Mouse (Mus musculus) intestine, postnatal 0 days (tissue): Measurements from ENCODE around the gene Mad1l1. TPM values are rescaled to one million over a fixed set of nuclear protein-coding genes. Genes with fewer than 3 reads are reported as not detected.

Experiments
- ATAC-seq: fragments of 200-750 bp; cut with Nextera tagmentation; 2 replicates; pipeline ENCODE4 v1.8.0; 2017; ENCODE audit warnings: mild to moderate bottlenecking, moderate TSS enrichment, moderate library complexity
- H3K27ac ChIP-seq: fragments of 300-500 bp; sonication (generic); 2 replicates; pipeline ENCODE4 v1.5.1; 2014; ENCODE audit warnings: mild to moderate bottlenecking, low read depth, low read length, moderate library complexity
- H3K27me3 ChIP-seq: fragments of 300-500 bp; sonication (generic); replicated peaks from 2 replicates; pipeline ENCODE4 v1.6.1; 2014; ENCODE audit warnings: low read length, mixed read lengths; ENCODE audit not compliant: control insufficient read depth, insufficient read depth
- H3K36me3 ChIP-seq: fragments of 300-500 bp; sonication (generic); 2 replicates; pipeline ENCODE4 v1.6.1; 2014; ENCODE audit warnings: mild to moderate bottlenecking, moderate library complexity; ENCODE audit not compliant: control insufficient read depth, insufficient read depth
- H3K4me1 ChIP-seq: fragments of 300-500 bp; sonication (generic); replicated peaks from 2 replicates; pipeline ENCODE4 v1.6.1; 2014; ENCODE audit warnings: antibody characterized with exemption, low read length, mixed read lengths; ENCODE audit not compliant: control insufficient read depth, insufficient read depth
- H3K4me2 ChIP-seq: fragments of 300-500 bp; sonication (generic); replicated peaks from 2 replicates; pipeline ENCODE4 v1.6.1; 2014; ENCODE audit warnings: low read depth, mild to moderate bottlenecking, moderate library complexity
- H3K4me3 ChIP-seq: fragments of 300-500 bp; sonication (generic); 2 replicates; pipeline ENCODE4 v1.5.1; 2014; ENCODE audit warnings: low read depth, low read length
- H3K9ac ChIP-seq: fragments of 300-500 bp; sonication (generic); 2 replicates; pipeline ENCODE4 v1.6.1; 2014; ENCODE audit warnings: mild to moderate bottlenecking, low read depth, low read length
- H3K9me3 ChIP-seq: fragments of 300-500 bp; sonication (generic); 2 replicates; pipeline ENCODE4 v1.6.1; 2016; ENCODE audit warnings: mixed run types; ENCODE audit not compliant: control insufficient read depth
- CTCF ChIP-seq: sonication (generic); IDR thresholded peaks from 2 replicates; pipeline ENCODE4 v1.5.1; 2016; ENCODE audit warnings: low read depth, mild to moderate bottlenecking, control low read depth, antibody characterized with exemption, moderate library complexity
- WGBS: fragments of 180-500 bp; shearing (Covaris S2); extraction: QIAGEN DNeasy Blood & Tissue Kit; methylation state at CpG from one replicate; pipeline ENCODE4 v1.1.7; 2014; 5-methylcytosine and 5-hydroxymethylcytosine counted together
- polyA plus RNA-seq: library from polyadenylated mRNA; unstranded; fragments of >200 nt; fragmentation: Nextera tagmentation; extraction: Ambion mirVana; gene quantifications from 2 replicates; pipeline ENCODE4 v1.2.1, GENCODE M21; 2015

Mad1l1 gene
- polyA plus RNA-seq, 1 experiment from 2014 or later: 10.3 TPM

GRCm38 (mm10) chr5:140065281-140065945 lies 255.9 kb downstream of the Mad1l1 start:
- no peak for ATAC-seq
- Histone ChIP-seq H3K36me3 (peaks cover 16% of the 10 kb centered on the region; the same call in 1 of the 2 replicates), H3K4me2 (no peak overlapping the region), H3K4me1 (no peaks in the 10 kb centered on the region), H3K9me3 (no peaks in the 10 kb centered on the region), H3K9ac (no peak overlapping the region), H3K27ac (no peak overlapping the region), H3K4me3 (no peak overlapping the region), H3K27me3 (no peaks in the 10 kb centered on the region)
- no peak for TF ChIP-seq CTCF
- WGBS: 96% methylated on average over 11 of the region's 11 CpGs

DNA sequence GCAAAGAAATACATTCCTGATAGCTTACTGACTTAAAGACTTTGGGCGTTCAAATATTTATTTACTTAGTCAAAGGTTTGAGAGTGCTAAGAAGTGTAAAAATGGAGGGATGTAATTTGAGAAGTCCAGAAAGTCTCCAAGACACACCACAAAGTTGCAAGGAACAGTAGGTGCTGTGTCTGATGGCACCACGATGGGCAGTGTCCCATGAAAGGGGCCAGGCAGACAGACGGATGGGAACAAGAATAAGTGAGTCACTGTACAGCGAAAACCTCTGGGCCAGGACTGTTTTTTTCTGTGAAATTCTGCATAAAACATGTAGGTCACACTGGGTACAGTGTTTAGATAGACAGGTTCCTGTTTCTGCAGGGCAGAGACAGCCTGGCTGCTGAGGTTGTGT lies 256.8 kb downstream of the Mad1l1 start:
- Histone ChIP-seq H3K9me3 (no peaks in the 10 kb centered on the region), H3K27ac (no peak overlapping the region), H3K36me3 (peaks cover 16% of the 10 kb centered on the region; the same call in 1 of the 2 replicates), H3K4me2 (no peak overlapping the region), H3K4me3 (no peak overlapping the region), H3K27me3 (no peaks in the 10 kb centered on the region), H3K9ac (no peak overlapping the region), H3K4me1 (no peaks in the 10 kb centered on the region)
- TF ChIP-seq CTCF: no peak
- ATAC-seq: no peak
- 78% methylated on average over 4 of the region's 4 CpGs for WGBS

DNA sequence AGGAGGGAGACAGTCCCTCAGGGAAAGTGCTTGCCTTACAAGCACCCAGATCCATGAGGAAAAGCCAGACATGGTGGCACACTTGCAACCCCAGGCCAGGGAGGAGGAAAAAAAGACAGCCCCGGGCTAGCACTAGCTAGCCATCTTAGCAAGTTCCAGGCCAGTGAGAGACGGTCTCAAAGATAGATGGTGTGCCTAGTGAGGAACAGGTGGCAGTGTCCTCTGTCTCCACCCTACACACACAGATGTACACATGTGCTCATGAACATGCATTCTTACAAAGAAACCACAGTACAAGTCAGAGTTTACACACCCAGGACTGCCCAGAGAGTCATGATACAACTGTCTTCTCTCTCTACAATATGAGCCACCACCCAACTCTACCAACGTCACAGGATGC lies 258.5 kb downstream of the Mad1l1 start:
- H3K9ac ChIP-seq: no peak overlapping the region
- H3K36me3 ChIP-seq: peaks cover 16% of the 10 kb centered on the region; the same call in 1 of the 2 replicates
- 93% methylated on average over 3 of the region's 3 CpGs for WGBS
- no peak overlapping the region for H3K27ac ChIP-seq
- TF ChIP-seq CTCF: no peak
- no peak overlapping the region for H3K4me2 ChIP-seq
- ATAC-seq: no peak
- no peaks in the 10 kb centered on the region for H3K4me1 ChIP-seq
- no peak overlapping the region for H3K4me3 ChIP-seq
- no peaks in the 10 kb centered on the region for H3K27me3 ChIP-seq
- no peaks in the 10 kb centered on the region for H3K9me3 ChIP-seq

DNA sequence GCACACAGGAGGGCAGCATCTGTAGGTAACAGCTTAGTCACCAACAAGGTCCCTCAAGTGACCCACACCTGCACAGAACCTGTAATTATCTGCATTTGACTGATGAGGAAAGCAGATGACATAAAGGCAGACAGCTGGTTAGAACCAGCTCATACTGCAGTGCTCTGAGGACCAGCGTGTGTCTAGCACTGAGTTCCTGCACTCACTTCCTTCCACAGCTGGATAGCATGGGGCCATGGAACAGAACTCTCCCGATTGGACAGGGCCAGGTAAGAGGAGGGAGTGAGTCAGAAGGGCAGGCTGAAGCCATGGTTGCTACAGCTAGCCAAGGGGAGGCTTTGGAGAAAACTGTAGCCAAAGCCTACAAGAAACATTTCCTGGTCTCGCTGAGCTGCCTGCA lies 259.0 kb downstream of the Mad1l1 start:
- H3K4me3 ChIP-seq: no peak overlapping the region
- H3K36me3 ChIP-seq: peaks cover 16% of the 10 kb centered on the region; the same call in 1 of the 2 replicates
- ATAC-seq: no peak
- TF ChIP-seq CTCF: no peak
- no peaks in the 10 kb centered on the region for H3K4me1 ChIP-seq
- H3K9ac ChIP-seq: no peak overlapping the region
- H3K27ac ChIP-seq: no peak overlapping the region
- WGBS: 70% methylated on average over 3 of the region's 3 CpGs
- H3K27me3 ChIP-seq: no peaks in the 10 kb centered on the region
- no peaks in the 10 kb centered on the region for H3K9me3 ChIP-seq
- no peak overlapping the region for H3K4me2 ChIP-seq

GRCm38 (mm10) chr5:140061296-140061879 lies 260.0 kb downstream of the Mad1l1 start:
- Histone ChIP-seq H3K9me3 (no peaks in the 10 kb centered on the region), H3K9ac (no peak overlapping the region), H3K4me2 (no peak overlapping the region), H3K27ac (no peak overlapping the region), H3K4me1 (no peaks in the 10 kb centered on the region), H3K4me3 (no peak overlapping the region), H3K27me3 (no peaks in the 10 kb centered on the region), H3K36me3 (peaks cover 16% of the 10 kb centered on the region; the same call in 1 of the 2 replicates)
- TF ChIP-seq CTCF: no peak
- WGBS: 45% methylated on average over 6 of the region's 6 CpGs
- no peak for ATAC-seq

- Histone ChIP-seq H3K9me3 (no peaks in the 10 kb centered on the region), H3K36me3 (no peaks in the 10 kb centered on the region), H3K4me1 (no peaks in the 10 kb centered on the region), H3K9ac (no peak overlapping the region), H3K27ac (no peak overlapping the region), H3K4me3 (no peak overlapping the region), H3K4me2 (no peak overlapping the region), H3K27me3 (no peaks in the 10 kb centered on the region)
- ATAC-seq: no peak
- 86% methylated on average over 3 of the region's 3 CpGs for WGBS
- TF ChIP-seq CTCF: no peak
Observed at GRCm38 (mm10) chr5:140056291-140056690, 265.1 kb downstream of the Mad1l1 start.
